Mouse (Mus musculus): ENCODE measurements around the gene Gprin2. TPM values are rescaled to one million over a fixed set of nuclear protein-coding genes. Genes with fewer than 3 reads are reported as not detected.

Gprin2 gene
- polyA plus RNA-seq, 1 experiment, result 0.08 TPM

DNA sequence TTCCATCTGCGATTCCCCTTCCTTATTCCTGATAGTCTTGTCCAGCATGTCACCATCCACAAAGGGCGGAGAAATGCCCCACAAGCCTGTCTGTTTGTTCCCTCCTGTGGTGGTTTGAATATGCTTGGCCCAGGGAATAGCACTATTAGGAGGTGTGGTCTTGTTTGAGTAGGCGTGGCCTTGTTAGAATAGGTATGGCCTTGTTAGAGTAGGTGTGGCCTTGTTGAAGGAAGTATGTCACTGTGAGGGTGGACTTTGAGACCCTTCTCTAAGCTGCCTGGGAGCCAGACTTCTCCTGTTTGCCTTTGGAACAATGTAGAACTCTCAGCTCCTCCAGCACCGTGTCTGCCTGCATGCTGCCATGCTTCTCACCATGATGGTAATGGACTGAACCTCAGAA, 8.5 kb upstream of the Gprin2 start:
- no peak overlapping the region for H3K4me3 ChIP-seq (ENCODE audit: control insufficient read depth, insufficient read depth, low read length)
- H3K27ac ChIP-seq (ENCODE audit: control insufficient read depth, insufficient read depth, low read length), result no peak overlapping the region
- no peaks in the 10 kb centered on the region for H3K4me1 ChIP-seq (replicated peaks; ENCODE audit: control insufficient read depth, insufficient read depth, low read length)
- TF ChIP-seq CTCF (IDR thresholded peaks at IDR 0.05; ENCODE audit: borderline replicate concordance, control insufficient read depth, extremely low read depth, insufficient read depth, low read length, poor library complexity) (no peak), POLR2A (IDR thresholded peaks at IDR 0.05; ENCODE audit: control insufficient read depth, extremely low read depth, insufficient read depth, low read length, poor library complexity) (no peak)
- no peaks in the 10 kb centered on the region for H3K27me3 ChIP-seq (ENCODE audit: control insufficient read depth, insufficient read depth, low read length)
- no peaks in the 10 kb centered on the region for H3K36me3 ChIP-seq (ENCODE audit: control insufficient read depth, insufficient read depth, low read length)
- DNase-seq, result no peak
- WGBS, result 94% methylated on average over 4 of the region's 4 CpGs

- Histone ChIP-seq H3K36me3 (ENCODE audit: control insufficient read depth, insufficient read depth, low read length) (no peaks in the 10 kb centered on the region), H3K27me3 (ENCODE audit: control insufficient read depth, insufficient read depth, low read length) (no peaks in the 10 kb centered on the region), H3K4me1 (replicated peaks; ENCODE audit: control insufficient read depth, insufficient read depth, low read length) (no peaks in the 10 kb centered on the region), H3K27ac (ENCODE audit: control insufficient read depth, insufficient read depth, low read length) (no peak overlapping the region), H3K4me3 (ENCODE audit: control insufficient read depth, insufficient read depth, low read length) (no peak overlapping the region)
- TF ChIP-seq POLR2A (IDR thresholded peaks at IDR 0.05; ENCODE audit: control insufficient read depth, extremely low read depth, insufficient read depth, low read length, poor library complexity), result no peak
- WGBS, result 68% methylated on average over 4 of the region's 4 CpGs
- no peak for DNase-seq
Measured at GRCm38 (mm10) chr14:34209080-34209479, 7.6 kb upstream of the Gprin2 start.

GRCm38 (mm10) chr14:34208651-34209050, 7.2 kb upstream of the Gprin2 start:
- H3K27me3 ChIP-seq (ENCODE audit: control insufficient read depth, insufficient read depth, low read length), result no peaks in the 10 kb centered on the region
- H3K36me3 ChIP-seq (ENCODE audit: control insufficient read depth, insufficient read depth, low read length), result no peaks in the 10 kb centered on the region
- WGBS, result 48% methylated on average over 2 of the region's 2 CpGs
- H3K27ac ChIP-seq (ENCODE audit: control insufficient read depth, insufficient read depth, low read length), result no peak overlapping the region
- TF ChIP-seq POLR2A (IDR thresholded peaks at IDR 0.05; ENCODE audit: control insufficient read depth, extremely low read depth, insufficient read depth, low read length, poor library complexity) (no peak), CTCF (IDR thresholded peaks at IDR 0.05; ENCODE audit: borderline replicate concordance, control insufficient read depth, extremely low read depth, insufficient read depth, low read length, poor library complexity) (no peak)
- H3K4me1 ChIP-seq (replicated peaks; ENCODE audit: control insufficient read depth, insufficient read depth, low read length), result no peaks in the 10 kb centered on the region
- no peak overlapping the region for H3K4me3 ChIP-seq (ENCODE audit: control insufficient read depth, insufficient read depth, low read length)
- peak; percentile 24 for DNase-seq

GRCm38 (mm10) chr14:34207996-34208395, 6.5 kb upstream of the Gprin2 start:
- Histone ChIP-seq H3K4me3 (ENCODE audit: control insufficient read depth, insufficient read depth, low read length) (no peak overlapping the region), H3K27ac (ENCODE audit: control insufficient read depth, insufficient read depth, low read length) (no peak overlapping the region), H3K27me3 (ENCODE audit: control insufficient read depth, insufficient read depth, low read length) (no peaks in the 10 kb centered on the region), H3K4me1 (replicated peaks; ENCODE audit: control insufficient read depth, insufficient read depth, low read length) (no peaks in the 10 kb centered on the region), H3K36me3 (ENCODE audit: control insufficient read depth, insufficient read depth, low read length) (no peaks in the 10 kb centered on the region)
- WGBS, result 73% methylated on average over 6 of the region's 6 CpGs
- no peak for DNase-seq
- TF ChIP-seq CTCF (IDR thresholded peaks at IDR 0.05; ENCODE audit: borderline replicate concordance, control insufficient read depth, extremely low read depth, insufficient read depth, low read length, poor library complexity), result no peak
- TF ChIP-seq POLR2A (IDR thresholded peaks at IDR 0.05; ENCODE audit: control insufficient read depth, extremely low read depth, insufficient read depth, low read length, poor library complexity), result no peak

DNA sequence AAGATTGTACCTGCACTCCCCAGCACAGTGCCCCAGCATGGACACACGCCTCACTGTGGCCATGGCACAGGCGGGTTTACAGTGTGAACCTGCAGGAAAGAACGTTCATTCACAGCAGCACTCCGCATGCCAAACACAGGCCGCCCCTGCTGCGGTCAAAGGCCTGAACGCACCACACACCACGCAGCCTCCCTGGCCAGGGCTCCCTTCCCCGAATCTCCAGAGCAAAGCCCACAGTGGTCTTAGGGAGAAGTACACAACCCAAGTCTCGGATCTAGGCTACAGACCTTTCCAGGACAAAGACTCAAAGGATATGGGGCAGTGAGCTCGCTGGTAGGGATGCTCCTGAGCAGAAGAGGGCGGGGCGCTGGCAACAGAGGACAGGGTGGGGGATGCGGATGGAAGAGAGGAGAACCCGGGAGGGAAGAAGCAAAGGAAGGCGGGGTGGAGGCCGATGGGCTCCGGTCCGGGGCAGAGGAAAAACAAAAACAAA, 669 bp downstream of the Gprin2 start:
- peaks cover 4% of the 10 kb centered on the region; the same call in 1 of the 2 replicates for H3K27me3 ChIP-seq (ENCODE audit: control insufficient read depth, insufficient read depth, low read length)
- H3K4me3 ChIP-seq (ENCODE audit: control insufficient read depth, insufficient read depth, low read length), result peak overlapping the region; percentile 37
- no peak for DNase-seq

DNA sequence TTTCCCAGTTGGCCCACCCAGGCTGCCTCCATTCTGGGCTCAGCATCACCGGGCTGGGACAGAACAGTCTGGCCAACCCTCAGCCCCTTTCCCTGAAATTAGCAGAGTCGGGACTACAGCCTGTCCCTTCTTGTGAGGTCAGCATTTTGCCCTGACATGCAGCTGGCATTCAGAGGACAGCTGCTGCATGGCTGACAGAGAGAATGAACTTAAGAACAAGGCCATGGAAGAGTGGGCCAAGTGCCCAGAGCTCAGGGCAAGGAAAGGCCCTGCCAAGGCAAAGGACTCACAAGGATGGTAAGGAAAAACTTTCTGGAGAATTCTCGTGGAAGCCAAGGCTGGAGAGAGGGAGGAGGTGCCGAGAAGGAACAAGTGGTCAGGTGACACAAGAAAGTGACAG, 4.7 kb downstream of the Gprin2 start:
- H3K27me3 ChIP-seq (ENCODE audit: control insufficient read depth, insufficient read depth, low read length), result peaks cover 4% of the 10 kb centered on the region; the same call in 1 of the 2 replicates
- no peaks in the 10 kb centered on the region for H3K36me3 ChIP-seq (ENCODE audit: control insufficient read depth, insufficient read depth, low read length)
- WGBS, result 82% methylated on average over 4 of the region's 4 CpGs
- H3K4me1 ChIP-seq (replicated peaks; ENCODE audit: control insufficient read depth, insufficient read depth, low read length), result peaks cover 5% of the 10 kb centered on the region; the same call in 1 of the 2 replicates
- no peak for DNase-seq
- no peak overlapping the region for H3K27ac ChIP-seq (ENCODE audit: control insufficient read depth, insufficient read depth, low read length)
- no peak for TF ChIP-seq CTCF (IDR thresholded peaks at IDR 0.05; ENCODE audit: borderline replicate concordance, control insufficient read depth, extremely low read depth, insufficient read depth, low read length, poor library complexity)
- H3K4me3 ChIP-seq (ENCODE audit: control insufficient read depth, insufficient read depth, low read length), result no peak overlapping the region

More for the DNA sequence above, 669 bp downstream of the Gprin2 start:
- Histone ChIP-seq H3K4me1 (replicated peaks; ENCODE audit: control insufficient read depth, insufficient read depth, low read length) (peaks cover 5% of the 10 kb centered on the region; the same call in 1 of the 2 replicates), H3K36me3 (ENCODE audit: control insufficient read depth, insufficient read depth, low read length) (no peaks in the 10 kb centered on the region), H3K27ac (ENCODE audit: control insufficient read depth, insufficient read depth, low read length) (no peak overlapping the region)
- 19% methylated on average over 19 of the region's 19 CpGs for WGBS
- TF ChIP-seq POLR2A (IDR thresholded peaks at IDR 0.05; ENCODE audit: control insufficient read depth, extremely low read depth, insufficient read depth, low read length, poor library complexity) (no peak), CTCF (IDR thresholded peaks at IDR 0.05; ENCODE audit: borderline replicate concordance, control insufficient read depth, extremely low read depth, insufficient read depth, low read length, poor library complexity) (no peak)

GRCm38 (mm10) chr14:34195466-34195865, 6.0 kb downstream of the Gprin2 start:
- no peak overlapping the region for H3K27ac ChIP-seq (ENCODE audit: control insufficient read depth, insufficient read depth, low read length)
- no peak for DNase-seq
- WGBS, result 94% methylated on average over 15 of the region's 15 CpGs

More at GRCm38 (mm10) chr14:34195466-34195865, 6.0 kb downstream of the Gprin2 start:
- TF ChIP-seq POLR2A (IDR thresholded peaks at IDR 0.05; ENCODE audit: control insufficient read depth, extremely low read depth, insufficient read depth, low read length, poor library complexity), result no peak
- TF ChIP-seq CTCF (IDR thresholded peaks at IDR 0.05; ENCODE audit: borderline replicate concordance, control insufficient read depth, extremely low read depth, insufficient read depth, low read length, poor library complexity), result no peak
- no peaks in the 10 kb centered on the region for H3K36me3 ChIP-seq (ENCODE audit: control insufficient read depth, insufficient read depth, low read length)
- H3K4me1 ChIP-seq (replicated peaks; ENCODE audit: control insufficient read depth, insufficient read depth, low read length), result no peaks in the 10 kb centered on the region
- peaks cover under 1% of the 10 kb centered on the region; the same call in 1 of the 2 replicates for H3K27me3 ChIP-seq (ENCODE audit: control insufficient read depth, insufficient read depth, low read length)
- H3K4me3 ChIP-seq (ENCODE audit: control insufficient read depth, insufficient read depth, low read length), result no peak overlapping the region

Data from thymus, adult 2 months (tissue).